Mouse (Mus musculus): ENCODE measurements around the gene Ttc39d.

Ttc39d gene

DNA sequence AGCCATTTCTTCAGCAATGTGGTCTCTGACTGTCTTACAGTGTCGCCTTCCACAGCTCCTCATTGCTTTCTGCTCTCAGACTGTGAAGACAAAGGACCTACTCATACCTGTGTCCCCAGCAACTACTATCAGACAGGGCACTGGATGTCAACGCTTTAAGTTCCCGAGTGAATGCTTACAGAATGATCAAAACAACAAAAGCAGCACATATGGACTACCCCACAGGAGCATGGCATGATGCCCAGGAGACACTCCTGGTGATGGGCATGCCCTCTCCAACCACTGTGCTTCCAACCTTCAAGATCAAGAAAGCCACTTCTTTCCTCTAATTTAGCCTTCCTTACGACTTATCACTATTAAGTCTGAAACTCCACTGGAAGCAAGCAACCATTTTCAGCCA lies 59.8 kb downstream of the Ttc39d start:
- DNase-seq (ENCODE audit: low spot score in 2 of 2): no peak

Data from frontal cortex, postnatal 36 days (tissue).